Mouse (Mus musculus): Measurements from ENCODE around the gene Vkorc1. TPM values are rescaled to one million over a fixed set of nuclear protein-coding genes. Genes with fewer than 3 reads are reported as not detected.

The Vkorc1 gene
- polyA plus RNA-seq, 1 experiment from 2014 or later = 165 TPM

DNA sequence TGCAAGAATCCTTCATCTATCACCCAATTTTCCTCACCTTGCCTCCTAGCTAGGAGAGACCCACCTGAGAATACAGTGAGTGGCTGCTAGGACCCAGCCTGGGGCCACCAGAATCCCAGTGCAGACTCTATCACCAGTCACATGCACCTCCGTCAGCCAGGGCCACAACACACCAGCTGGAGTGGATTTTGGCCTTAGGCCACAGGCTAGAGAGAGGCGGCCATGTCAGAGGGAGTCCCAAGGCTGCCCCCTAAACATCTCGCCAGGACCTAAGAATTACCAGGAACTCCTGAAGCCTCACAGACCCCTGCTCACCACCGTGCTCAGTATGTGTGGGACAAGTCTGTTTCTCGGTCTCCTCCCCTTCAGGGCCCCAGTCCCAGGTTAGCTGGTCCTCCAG is 38.7 kb upstream of the Vkorc1 start:
- ATAC-seq (replicated peaks; ENCODE audit: low FRiP score, low read depth) (no peak), DNase-seq (ENCODE audit: low spot score) (no peak)
- no peak overlapping the region for H3K4me2 ChIP-seq (ENCODE audit: low read length)
- H3K9me3 ChIP-seq (replicated peaks; ENCODE audit: low read length) = no peaks in the 10 kb centered on the region
- H3K4me1 ChIP-seq (replicated peaks; ENCODE audit: insufficient read depth, low read length) = peaks cover 27% of the 10 kb centered on the region
- H3K27me3 ChIP-seq (ENCODE audit: insufficient read depth, low read length) = no peaks in the 10 kb centered on the region
- TF ChIP-seq CTCF (IDR thresholded peaks at IDR 0.05; ENCODE audit: low read depth) = no peak
- H3K9ac ChIP-seq (ENCODE audit: low read depth, low read length) = no peak overlapping the region
- no peak overlapping the region for H3K4me3 ChIP-seq (replicated peaks; ENCODE audit: low read depth, low read length)
- H3K36me3 ChIP-seq (ENCODE audit: insufficient read depth, low read length) = no peaks in the 10 kb centered on the region
- no peak overlapping the region for H3K27ac ChIP-seq
- 76% methylated on average over 5 of the region's 5 CpGs for WGBS

DNA sequence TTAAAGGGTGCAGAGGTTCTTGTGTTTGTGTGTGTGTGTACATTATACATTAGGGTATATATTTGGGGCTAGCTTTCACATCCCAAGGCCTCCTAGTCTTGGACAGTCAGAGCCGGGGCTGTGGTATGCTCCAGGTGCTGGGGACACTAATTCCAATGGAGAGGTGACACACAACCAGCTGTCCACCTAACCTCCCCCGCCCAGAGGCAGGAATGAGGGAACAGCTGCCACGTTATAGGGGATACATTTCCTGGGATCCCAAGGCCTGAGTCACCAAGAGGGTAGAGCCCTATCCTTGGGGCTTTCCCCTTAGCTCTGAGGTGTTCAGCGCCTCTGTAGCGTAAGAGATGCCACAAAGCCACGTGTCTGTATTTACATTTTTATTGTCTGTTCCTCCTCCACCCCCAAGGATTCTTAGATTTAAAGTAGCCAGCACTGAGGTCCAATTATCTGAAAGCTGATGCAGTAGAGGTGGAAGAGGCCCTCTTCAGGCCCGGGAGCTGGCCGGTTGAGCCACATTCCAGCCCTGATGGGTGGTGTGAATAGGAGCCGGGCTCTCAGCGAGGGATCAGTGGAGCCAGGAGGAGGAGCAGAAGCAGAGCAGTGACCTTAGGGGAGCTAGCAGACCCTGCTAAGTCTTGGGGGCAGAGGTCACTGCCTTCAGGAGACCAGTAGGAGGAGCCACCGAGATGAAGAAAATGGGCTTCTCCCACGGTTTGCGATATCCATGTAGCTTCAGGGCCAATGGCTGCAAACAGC is 37.0 kb upstream of the Vkorc1 start:
- H3K36me3 ChIP-seq (ENCODE audit: insufficient read depth, low read length) = no peaks in the 10 kb centered on the region
- no peaks in the 10 kb centered on the region for H3K9me3 ChIP-seq (replicated peaks; ENCODE audit: low read length)
- no peak overlapping the region for H3K9ac ChIP-seq (ENCODE audit: low read depth, low read length)
- H3K4me2 ChIP-seq (ENCODE audit: low read length) = 0 out of 2 replicates have a peak overlapping the region, but pooled peaks have one; percentile 8
- H3K4me1 ChIP-seq (replicated peaks; ENCODE audit: insufficient read depth, low read length) = peaks cover 31% of the 10 kb centered on the region
- no peaks in the 10 kb centered on the region for H3K27me3 ChIP-seq (ENCODE audit: insufficient read depth, low read length)
- WGBS = 19% methylated on average over 13 of the region's 13 CpGs
- DNase-seq (ENCODE audit: low spot score) (peak; percentile 52), ATAC-seq (replicated peaks; ENCODE audit: low FRiP score, low read depth) (no peak; the same call in 1 of the 2 replicates)
- no peak overlapping the region for H3K4me3 ChIP-seq (replicated peaks; ENCODE audit: low read depth, low read length)
- peak; percentile 25; the same call in 1 of the 2 replicates for TF ChIP-seq CTCF (IDR thresholded peaks at IDR 0.05; ENCODE audit: low read depth)
- H3K27ac ChIP-seq = peak overlapping the region; percentile 85

DNA sequence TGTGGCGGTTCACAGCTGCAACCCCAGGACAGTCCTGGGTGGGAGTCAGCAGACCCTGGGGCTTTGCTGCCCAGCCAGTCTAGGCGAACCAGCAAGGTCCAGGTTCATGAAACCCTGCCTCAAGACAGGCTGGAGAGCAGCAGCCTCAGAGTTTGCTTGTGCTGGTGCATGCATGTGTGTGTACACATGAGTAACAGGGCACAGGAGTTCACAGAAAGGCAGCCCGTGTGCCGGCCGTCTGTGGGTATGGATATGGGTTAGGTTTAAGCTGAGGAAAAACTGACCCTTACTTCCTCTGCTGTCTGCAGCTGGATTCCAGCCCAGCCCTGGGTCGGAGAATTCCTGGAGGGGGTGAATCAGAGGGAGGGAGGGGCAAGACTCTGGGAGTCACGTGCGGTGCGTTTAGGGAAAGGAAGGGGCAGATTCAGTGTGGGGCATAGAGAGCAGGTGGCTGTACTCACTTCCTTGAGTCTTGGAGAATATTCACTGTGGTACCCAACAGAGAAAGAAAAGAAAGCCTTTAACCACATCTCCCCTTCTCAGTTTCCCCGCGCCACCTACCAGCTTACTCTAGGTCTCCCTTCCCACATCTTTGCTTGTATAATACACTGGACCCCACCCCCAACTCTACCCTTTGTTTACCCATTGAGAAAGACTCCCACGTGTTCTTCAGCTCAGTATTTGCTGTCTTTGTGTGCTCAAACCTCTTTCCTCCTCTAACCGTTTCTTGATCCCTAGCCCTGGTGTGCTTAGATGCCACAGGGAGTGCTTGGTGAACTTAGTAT is 36.1 kb upstream of the Vkorc1 start:
- no peak for ATAC-seq (replicated peaks; ENCODE audit: low FRiP score, low read depth)

DNA sequence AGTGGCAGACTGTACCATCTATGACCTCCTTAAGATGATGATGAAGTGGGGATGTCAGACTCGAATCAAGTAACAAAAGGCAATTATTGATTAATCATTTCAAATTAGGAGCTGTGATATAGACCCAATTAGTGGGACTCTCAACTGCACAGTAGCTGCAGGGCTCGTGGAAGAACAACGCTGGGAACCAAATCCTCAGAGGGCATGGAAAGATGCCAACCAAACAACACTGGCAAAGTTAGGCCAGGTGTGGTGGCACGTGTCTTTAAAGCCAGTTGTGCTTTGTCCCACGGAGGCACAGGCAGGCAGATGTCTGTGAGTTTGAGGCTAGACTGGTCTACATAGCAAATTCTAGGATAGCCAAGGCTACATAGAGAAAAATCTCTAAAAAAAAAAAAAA is 35.2 kb upstream of the Vkorc1 start:
- Histone ChIP-seq H3K4me1 (replicated peaks; ENCODE audit: insufficient read depth, low read length) (peaks cover 39% of the 10 kb centered on the region), H3K4me3 (replicated peaks; ENCODE audit: low read depth, low read length) (no peak overlapping the region), H3K4me2 (ENCODE audit: low read length) (0 out of 2 replicates have a peak overlapping the region, but pooled peaks have one; percentile 66)

More for the DNA sequence above, 36.1 kb upstream of the Vkorc1 start:
- H3K36me3 ChIP-seq (ENCODE audit: insufficient read depth, low read length) = peaks cover 5% of the 10 kb centered on the region; the same call in 1 of the 2 replicates
- no peaks in the 10 kb centered on the region for H3K9me3 ChIP-seq (replicated peaks; ENCODE audit: low read length)
- H3K27me3 ChIP-seq (ENCODE audit: insufficient read depth, low read length) = no peaks in the 10 kb centered on the region
- H3K27ac ChIP-seq = peak overlapping the region; percentile 85
- H3K4me1 ChIP-seq (replicated peaks; ENCODE audit: insufficient read depth, low read length) = peaks cover 39% of the 10 kb centered on the region
- H3K4me2 ChIP-seq (ENCODE audit: low read length) = peak overlapping the region; percentile 8
- no peak for TF ChIP-seq CTCF (IDR thresholded peaks at IDR 0.05; ENCODE audit: low read depth)
- H3K9ac ChIP-seq (ENCODE audit: low read depth, low read length) = peak overlapping the region; percentile 42; the same call in 1 of the 2 replicates
- no peak overlapping the region for H3K4me3 ChIP-seq (replicated peaks; ENCODE audit: low read depth, low read length)
- WGBS = 22% methylated on average over 13 of the region's 13 CpGs
- peak; percentile 71 for DNase-seq (ENCODE audit: low spot score)

DNA sequence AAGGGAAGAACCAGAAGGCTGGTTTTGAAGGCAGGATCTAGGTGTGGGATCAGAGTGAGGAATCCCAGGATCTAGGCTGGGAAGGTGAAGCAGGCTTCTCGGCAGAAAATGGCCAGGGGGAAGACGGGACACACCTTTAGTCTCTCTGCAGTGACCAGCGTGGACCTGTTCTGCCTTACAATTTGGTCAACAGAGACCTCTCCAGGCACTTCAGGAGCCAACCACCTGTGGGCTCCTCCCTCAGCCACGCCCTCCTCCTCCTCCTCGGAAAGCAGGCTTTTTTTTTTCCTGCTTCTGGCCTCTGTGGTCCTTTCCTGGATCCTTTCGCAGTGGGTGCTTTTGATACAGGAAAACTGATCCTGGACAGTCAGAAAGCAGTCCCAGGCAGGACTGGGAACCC is 34.5 kb upstream of the Vkorc1 start, which contains the start of gene Prss8:
TSS of gene Prss8 (minus strand) at position 182 of the 400 bp plus-strand sequence.
- peak within 1 kb of the TSS; percentile 66 for H3K4me2 ChIP-seq (ENCODE audit: low read length)
- ATAC-seq (replicated peaks; ENCODE audit: low FRiP score, low read depth) = peak; percentile 24; the same call in 1 of the 2 replicates
- H3K9ac ChIP-seq (ENCODE audit: low read depth, low read length) = peak within 1 kb of the TSS; percentile 70
- no peak; the same call in 1 of the 2 replicates for TF ChIP-seq CTCF (IDR thresholded peaks at IDR 0.05; ENCODE audit: low read depth)
- H3K4me1 ChIP-seq (replicated peaks; ENCODE audit: insufficient read depth, low read length) = peaks cover 40% of the 10 kb centered on the region
- H3K27ac ChIP-seq = peak within 1 kb of the TSS; percentile 93
- peaks cover 7% of the 10 kb centered on the region; the same call in 1 of the 2 replicates for H3K36me3 ChIP-seq (ENCODE audit: insufficient read depth, low read length)
- H3K4me3 ChIP-seq (replicated peaks; ENCODE audit: low read depth, low read length) = peak within 1 kb of the TSS; percentile 44
- no peaks in the 10 kb centered on the region for H3K9me3 ChIP-seq (replicated peaks; ENCODE audit: low read length)
- WGBS = 18% methylated on average over 6 of the region's 6 CpGs
- DNase-seq (ENCODE audit: low spot score) = peak; percentile 59
- no peaks in the 10 kb centered on the region for H3K27me3 ChIP-seq (ENCODE audit: insufficient read depth, low read length)

More for the DNA sequence above, 35.2 kb upstream of the Vkorc1 start:
- ATAC-seq (replicated peaks; ENCODE audit: low FRiP score, low read depth) (no peak), DNase-seq (ENCODE audit: low spot score) (no peak)
- Histone ChIP-seq H3K9me3 (replicated peaks; ENCODE audit: low read length) (no peaks in the 10 kb centered on the region), H3K27me3 (ENCODE audit: insufficient read depth, low read length) (no peaks in the 10 kb centered on the region), H3K36me3 (ENCODE audit: insufficient read depth, low read length) (peaks cover 6% of the 10 kb centered on the region; the same call in 1 of the 2 replicates), H3K27ac (peak overlapping the region; percentile 93; the same call in 1 of the 2 replicates), H3K9ac (ENCODE audit: low read depth, low read length) (no peak overlapping the region)
- TF ChIP-seq CTCF (IDR thresholded peaks at IDR 0.05; ENCODE audit: low read depth) = no peak
- WGBS = 78% methylated on average over 5 of the region's 5 CpGs

DNA sequence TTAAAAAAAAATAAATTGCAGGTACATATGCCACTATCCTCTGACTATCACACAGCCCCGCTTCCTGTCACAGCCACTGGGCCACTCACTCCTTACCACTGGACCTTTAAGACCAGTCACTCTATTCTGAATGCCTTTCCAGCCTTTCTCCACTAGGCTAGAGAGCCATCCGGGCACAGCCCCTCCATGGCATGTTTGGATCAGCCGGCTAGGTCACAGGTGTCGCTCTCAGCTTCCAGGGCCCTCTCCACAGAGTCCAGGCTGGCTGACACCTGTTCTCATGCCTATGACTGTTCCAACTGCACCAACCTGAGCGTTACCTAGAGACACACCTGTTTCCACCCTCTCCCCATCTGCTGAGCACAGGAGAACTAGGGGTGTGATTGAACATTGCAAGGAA is 33.2 kb upstream of the Vkorc1 start:
- H3K9ac ChIP-seq (ENCODE audit: low read depth, low read length) = peak overlapping the region; percentile 70
- H3K9me3 ChIP-seq (replicated peaks; ENCODE audit: low read length) = no peaks in the 10 kb centered on the region
- TF ChIP-seq CTCF (IDR thresholded peaks at IDR 0.05; ENCODE audit: low read depth) = 0 out of 2 replicates have a peak, but pooled peaks have one; percentile 27
- peak overlapping the region; percentile 66 for H3K4me2 ChIP-seq (ENCODE audit: low read length)
- H3K27me3 ChIP-seq (ENCODE audit: insufficient read depth, low read length) = no peaks in the 10 kb centered on the region
- DNase-seq (ENCODE audit: low spot score) (no peak), ATAC-seq (replicated peaks; ENCODE audit: low FRiP score, low read depth) (peak; percentile 19; the same call in 1 of the 2 replicates)
- peak overlapping the region; percentile 93 for H3K27ac ChIP-seq
- peaks cover 17% of the 10 kb centered on the region for H3K36me3 ChIP-seq (ENCODE audit: insufficient read depth, low read length)
- H3K4me1 ChIP-seq (replicated peaks; ENCODE audit: insufficient read depth, low read length) = peaks cover 40% of the 10 kb centered on the region
- WGBS = 42% methylated on average over 5 of the region's 5 CpGs
- H3K4me3 ChIP-seq (replicated peaks; ENCODE audit: low read depth, low read length) = peak overlapping the region; percentile 44

All from kidney, postnatal 0 days (tissue).